Mouse (Mus musculus): Measurements from ENCODE around the gene Tmem100.

DNA sequence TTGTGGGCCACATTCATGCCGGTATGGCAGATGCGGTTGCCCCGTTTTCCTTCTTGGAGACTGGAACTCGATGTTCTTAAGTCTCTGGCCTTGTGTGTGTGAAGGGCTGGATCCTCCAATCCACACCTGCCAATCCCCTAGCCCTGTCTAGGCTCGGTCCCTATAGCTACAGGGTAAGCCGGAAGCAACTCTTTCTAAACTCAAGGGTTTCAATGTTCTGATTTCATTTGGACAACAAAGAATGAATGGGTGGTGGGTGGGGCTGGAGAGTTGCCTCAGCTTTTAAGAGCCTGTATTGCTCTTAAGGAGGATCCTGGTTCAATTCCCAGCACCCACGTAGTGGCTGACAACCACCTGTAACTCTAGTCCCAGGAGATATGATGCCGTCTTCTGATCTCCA is 43.6 kb upstream of the Tmem100 start:
- no peak for TF ChIP-seq POLR2A (IDR thresholded peaks at IDR 0.05; ENCODE audit: control insufficient read depth, low read depth, low read length)
- no peak for TF ChIP-seq CTCF (IDR thresholded peaks at IDR 0.05; ENCODE audit: control insufficient read depth, insufficient read depth, insufficient replicate concordance, low read depth, low read length)
